8 mouse cellular contexts compared by ENCODE assay signal in genomic region chr5:72167594-72168284, GRCm38 (mm10). TPM values are rescaled to one million over a fixed set of nuclear protein-coding genes. Genes with fewer than 3 reads are reported as not detected.
A peak's percentile ranks its signal among the peaks of the same experiment; 100 is the strongest.
DNase-seq lines count a peak whose midpoint lies in the region; ATAC-seq and TF ChIP-seq lines count a peak whose summit lies in the region.

TSS of gene Commd8 (minus strand) at chr5:72168189.

- no peaks in the 10 kb centered on the region for H3K27me3 ChIP-seq in embryonic facial prominence, embryonic 15.5 days
- no peaks in the 10 kb centered on the region for H3K27me3 ChIP-seq in kidney, embryonic 14.5 days (ENCODE audit: control insufficient read depth, insufficient read depth, low read length)
- no peaks in the 10 kb centered on the region for H3K27me3 ChIP-seq in limb, embryonic 15.5 days

- H3K9me3 ChIP-seq in embryonic facial prominence, embryonic 15.5 days (replicated peaks) = no peaks in the 10 kb centered on the region
- no peaks in the 10 kb centered on the region for H3K9me3 ChIP-seq in kidney, embryonic 14.5 days (ENCODE audit: control insufficient read depth, low read length)
- no peaks in the 10 kb centered on the region for H3K9me3 ChIP-seq in limb, embryonic 15.5 days

- DNase-seq in 416B (ENCODE audit: low read depth) = peak; percentile 96
- peak; percentile 92 to 95 for DNase-seq in heart, adult 9 months (ENCODE audit: low spot score in 2 of 2)
- DNase-seq in monocyte, adult 2 months (ENCODE audit: low read depth in 1 of 2, low spot score in 2 of 2) = peak; percentile 64 to 87
- peak; percentile 93 to 96 for DNase-seq in spleen, postnatal 36 days (ENCODE audit: low spot score in 2 of 2)

- 0 out of 2 replicates have a peak, but pooled peaks cover 8% of the 10 kb centered on the region for H3K36me3 ChIP-seq in embryonic facial prominence, embryonic 15.5 days
- H3K36me3 ChIP-seq in kidney, embryonic 14.5 days (ENCODE audit: control insufficient read depth, insufficient read depth, low read length) = peaks cover 5% of the 10 kb centered on the region
- peaks cover 5% of the 10 kb centered on the region for H3K36me3 ChIP-seq in limb, embryonic 15.5 days

- under 1% methylated on average over 38 of the region's 38 CpGs for WGBS in bone marrow, adult 2 months
- WGBS in embryonic facial prominence, embryonic 15.5 days = under 1% methylated on average over 38 of the region's 38 CpGs
- 0% methylated on average over 38 of the region's 38 CpGs for WGBS in kidney, embryonic 14.5 days
- under 1% methylated on average over 38 of the region's 38 CpGs for WGBS in limb, embryonic 15.5 days

- peak; percentile 93 for TF ChIP-seq POLR2A in bone marrow, adult 2 months (IDR thresholded peaks at IDR 0.05; ENCODE audit: borderline replicate concordance, control insufficient read depth, low read depth, low read length)

- no peak for TF ChIP-seq CTCF in bone marrow, adult 2 months (IDR thresholded peaks at IDR 0.05; ENCODE audit: control insufficient read depth, insufficient read depth, low read length)

- peak within 1 kb of the TSS; percentile 79 for H3K4me2 ChIP-seq in embryonic facial prominence, embryonic 15.5 days (replicated peaks)
- H3K4me2 ChIP-seq in kidney, embryonic 14.5 days (replicated peaks; ENCODE audit: low read depth, low read length) = peak within 1 kb of the TSS; percentile 62
- peak within 1 kb of the TSS; percentile 71 for H3K4me2 ChIP-seq in limb, embryonic 15.5 days

- ATAC-seq in embryonic facial prominence, embryonic 15.5 days (ENCODE audit: insufficient number of reproducible peaks, low FRiP score, low TSS enrichment, low read depth) = peak; percentile 89
- peak; percentile 93 for ATAC-seq in kidney, embryonic 14.5 days (ENCODE audit: low FRiP score, low TSS enrichment)
- ATAC-seq in limb, embryonic 15.5 days (ENCODE audit: insufficient number of reproducible peaks, low FRiP score, low TSS enrichment, low read depth) = peak; percentile 89

- peaks cover under 1% of the 10 kb centered on the region; the same call in 1 of the 2 replicates for H3K4me1 ChIP-seq in bone marrow, adult 2 months (ENCODE audit: control insufficient read depth, insufficient read depth, low read length)
- peaks cover 12% of the 10 kb centered on the region for H3K4me1 ChIP-seq in embryonic facial prominence, embryonic 15.5 days
- peaks cover 15% of the 10 kb centered on the region; the same call in 1 of the 2 replicates for H3K4me1 ChIP-seq in kidney, embryonic 14.5 days (ENCODE audit: control insufficient read depth, insufficient read depth, low read length)
- peaks cover 14% of the 10 kb centered on the region for H3K4me1 ChIP-seq in limb, embryonic 15.5 days

- H3K4me3 ChIP-seq in bone marrow, adult 2 months (replicated peaks; ENCODE audit: control insufficient read depth, low read depth, low read length) = peak within 1 kb of the TSS; percentile 77
- H3K4me3 ChIP-seq in embryonic facial prominence, embryonic 15.5 days (replicated peaks) = peak within 1 kb of the TSS; percentile 89
- peak within 1 kb of the TSS; percentile 78 for H3K4me3 ChIP-seq in kidney, embryonic 14.5 days (ENCODE audit: low read length)
- H3K4me3 ChIP-seq in limb, embryonic 15.5 days = peak within 1 kb of the TSS; percentile 79

- H3K27ac ChIP-seq in bone marrow, adult 2 months (ENCODE audit: control insufficient read depth, insufficient read depth, low read depth, low read length, poor library complexity) = peak within 1 kb of the TSS; percentile 69
- H3K27ac ChIP-seq in embryonic facial prominence, embryonic 15.5 days (replicated peaks) = peak within 1 kb of the TSS; percentile 74
- H3K27ac ChIP-seq in kidney, embryonic 14.5 days (ENCODE audit: low read depth, low read length) = peak within 1 kb of the TSS; percentile 75; the same call in 1 of the 2 replicates
- H3K27ac ChIP-seq in limb, embryonic 15.5 days = peak within 1 kb of the TSS; percentile 84

- H3K9ac ChIP-seq in embryonic facial prominence, embryonic 15.5 days = peak within 1 kb of the TSS; percentile 68
- peak within 1 kb of the TSS; percentile 78 for H3K9ac ChIP-seq in kidney, embryonic 14.5 days (ENCODE audit: low read depth, low read length)
- H3K9ac ChIP-seq in limb, embryonic 15.5 days = peak within 1 kb of the TSS; percentile 76

RNA-seq across cellular contexts. Expression of gene Commd8, which starts in this region (rescaled TPM):
- 41.6 and 46.6 TPM in 2 replicates for polyA plus RNA-seq in bone marrow, adult 2 months (2011; ENCODE audit: insufficient read depth, insufficient read length, low replicate concordance, missing spikeins)
- polyA plus RNA-seq in embryonic facial prominence, embryonic 15.5 days (2015; fragmentation: Nextera tagmentation; extraction: Ambion mirVana) = 124 and 131 TPM in 2 replicates
- 155 and 177 TPM in 2 replicates for polyA plus RNA-seq in kidney, embryonic 14.5 days (2014; fragmentation: Nextera tagmentation; extraction: Ambion mirVana)
- polyA plus RNA-seq in limb, embryonic 15.5 days (2015; fragmentation: Nextera tagmentation; extraction: Ambion mirVana) = 157 and 177 TPM in 2 replicates

Comparison
In these comparisons a context has a peak if more than half of its experiments do, and no peak if none do; other contexts are left out.
1. Peak in every context shown above with its lines: DNase-seq, ATAC-seq, H3K4me3 ChIP-seq and H3K27ac ChIP-seq.